Mouse (Mus musculus): ENCODE measurements around the gene Retnlb. TPM values are rescaled to one million over a fixed set of nuclear protein-coding genes. Genes with fewer than 3 reads are reported as not detected.
"Not testable (repeated sequence)": the region's sequence is repeated elsewhere in the genome, so short reads cannot be mapped to it uniquely, and the experiment has no call there.

Retnlb gene
- polyA plus RNA-seq, 1 experiment: not detected

DNA sequence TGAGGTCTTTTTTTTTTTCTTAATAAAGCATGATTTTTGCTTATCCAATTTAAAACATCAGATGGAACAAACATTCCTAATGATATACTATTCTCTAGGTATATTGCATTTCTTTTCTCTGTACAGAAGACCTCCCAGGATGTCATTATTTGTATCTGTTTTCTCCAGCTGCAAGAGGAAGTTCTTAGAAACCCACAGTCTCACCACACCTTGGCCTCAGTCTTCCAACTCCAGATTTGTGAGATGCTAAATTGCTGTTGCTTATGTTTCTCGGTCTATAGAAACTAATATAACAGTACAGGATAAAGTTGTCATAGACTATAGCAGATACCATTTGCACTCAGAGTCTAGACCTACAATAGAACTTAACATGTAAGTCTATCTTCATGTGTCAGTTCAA is 10.1 kb upstream of the Retnlb start:
- TF ChIP-seq POLR2A (IDR thresholded peaks at IDR 0.05; ENCODE audit: extremely low read depth, insufficient read depth, low read length): no peak
- no peak for TF ChIP-seq CTCF (IDR thresholded peaks at IDR 0.05; ENCODE audit: extremely low read depth, insufficient read depth, low read length)
- Histone ChIP-seq H3K27ac (ENCODE audit: insufficient read depth, low read length) (no peak overlapping the region), H3K4me3 (ENCODE audit: insufficient read depth, low read length) (no peak overlapping the region), H3K4me1 (ENCODE audit: control insufficient read depth, insufficient read depth, low read length) (no peaks in the 10 kb centered on the region)

DNA sequence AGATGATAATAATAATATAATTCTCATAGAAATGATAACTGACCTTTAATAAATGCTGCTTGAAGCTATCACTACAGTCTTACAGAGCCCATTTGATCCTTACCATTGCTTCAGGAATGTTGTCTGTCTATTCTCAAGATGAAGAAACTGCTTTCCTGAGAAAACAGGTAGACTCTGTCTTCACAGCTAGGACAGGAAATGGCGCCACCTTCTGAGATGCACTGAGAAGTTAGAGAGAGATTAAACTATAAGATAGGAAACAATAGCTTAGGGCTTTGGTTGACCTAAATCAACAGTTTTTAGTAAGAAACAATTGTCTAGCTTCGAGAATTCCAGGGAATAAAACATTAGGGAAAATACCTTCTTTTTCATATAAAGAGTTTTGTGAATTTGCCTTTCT is 7.3 kb upstream of the Retnlb start:
- H3K4me1 ChIP-seq (ENCODE audit: control insufficient read depth, insufficient read depth, low read length): no peaks in the 10 kb centered on the region
- no peak overlapping the region for H3K4me3 ChIP-seq (ENCODE audit: insufficient read depth, low read length)
- TF ChIP-seq CTCF (IDR thresholded peaks at IDR 0.05; ENCODE audit: extremely low read depth, insufficient read depth, low read length): no peak
- no peak for TF ChIP-seq POLR2A (IDR thresholded peaks at IDR 0.05; ENCODE audit: extremely low read depth, insufficient read depth, low read length)
- no peak overlapping the region for H3K27ac ChIP-seq (ENCODE audit: insufficient read depth, low read length)

DNA sequence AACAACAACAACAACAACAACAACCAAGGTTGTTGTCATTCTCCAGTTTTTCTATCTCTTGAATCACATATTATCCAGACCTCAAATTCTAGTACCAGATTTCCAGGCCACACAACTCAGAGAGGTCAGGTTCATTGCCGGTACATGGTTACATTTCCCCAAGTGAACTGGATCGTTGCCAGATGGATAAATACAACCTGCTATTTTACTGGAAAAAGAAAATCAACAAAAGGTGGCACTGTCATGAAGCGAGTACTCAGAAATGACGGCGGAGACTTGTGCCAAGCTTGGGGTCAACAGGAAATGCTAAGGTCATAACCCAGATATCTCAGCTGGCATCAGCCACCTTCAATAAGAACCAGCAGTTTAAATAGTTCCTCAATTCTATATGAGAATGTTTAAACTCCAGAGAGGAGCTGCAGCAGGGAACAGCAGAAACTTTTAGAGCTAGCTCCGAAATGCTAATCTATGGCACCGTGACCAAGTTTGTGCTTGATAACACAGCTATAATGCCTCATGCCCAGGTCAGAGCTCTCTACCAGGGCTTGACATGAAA is 4.7 kb upstream of the Retnlb start:
- Histone ChIP-seq H3K4me3 (ENCODE audit: insufficient read depth, low read length) (no peak overlapping the region), H3K4me1 (ENCODE audit: control insufficient read depth, insufficient read depth, low read length) (no peaks in the 10 kb centered on the region), H3K27ac (ENCODE audit: insufficient read depth, low read length) (no peak overlapping the region)
- TF ChIP-seq POLR2A (IDR thresholded peaks at IDR 0.05; ENCODE audit: extremely low read depth, insufficient read depth, low read length) (no peak), CTCF (IDR thresholded peaks at IDR 0.05; ENCODE audit: extremely low read depth, insufficient read depth, low read length) (no peak)

DNA sequence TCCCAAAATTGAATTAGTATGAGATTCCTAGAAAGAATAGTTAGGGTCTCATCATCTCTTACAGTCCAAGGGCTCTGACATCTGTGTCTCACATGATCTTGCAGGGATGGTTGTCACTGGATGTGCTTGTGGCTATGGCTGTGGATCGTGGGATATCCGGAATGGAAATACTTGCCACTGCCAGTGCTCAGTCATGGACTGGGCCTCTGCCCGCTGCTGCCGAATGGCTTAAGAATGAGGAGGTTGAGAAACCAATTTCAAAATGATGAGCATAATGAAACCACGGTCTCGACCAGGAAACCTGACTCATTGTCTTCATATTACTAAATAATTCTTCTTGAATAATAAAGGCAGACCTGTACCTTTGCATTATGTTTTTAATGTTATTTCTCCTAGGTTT is 1.9 kb downstream of the Retnlb start:
- no peaks in the 10 kb centered on the region for H3K4me1 ChIP-seq (ENCODE audit: control insufficient read depth, insufficient read depth, low read length)
- H3K27ac ChIP-seq (ENCODE audit: insufficient read depth, low read length): no peak overlapping the region
- TF ChIP-seq CTCF (IDR thresholded peaks at IDR 0.05; ENCODE audit: extremely low read depth, insufficient read depth, low read length) (no peak), POLR2A (IDR thresholded peaks at IDR 0.05; ENCODE audit: extremely low read depth, insufficient read depth, low read length) (no peak)
- no peak overlapping the region for H3K4me3 ChIP-seq (ENCODE audit: insufficient read depth, low read length)

DNA sequence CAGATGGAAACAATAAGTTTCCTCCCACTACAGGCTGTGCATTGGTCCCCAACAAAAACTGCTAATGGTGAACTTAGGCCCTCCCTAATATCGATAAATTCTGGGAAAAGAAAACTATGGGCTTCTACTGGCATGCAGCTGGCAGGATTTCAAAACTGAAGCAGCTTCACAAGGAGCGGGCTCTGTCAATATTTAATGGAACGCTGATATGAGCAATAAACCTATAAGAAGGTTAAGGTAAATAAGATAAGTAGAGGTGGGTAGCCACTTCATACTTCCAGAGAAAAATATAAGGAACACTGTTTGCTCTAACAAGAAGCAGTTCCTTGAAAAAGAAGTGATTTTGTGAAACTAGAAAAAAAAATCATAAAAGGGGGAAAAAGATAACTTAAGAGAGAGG is 9.8 kb downstream of the Retnlb start:
- Histone ChIP-seq H3K4me3 (ENCODE audit: insufficient read depth, low read length) (no peak overlapping the region), H3K27ac (ENCODE audit: insufficient read depth, low read length) (no peak overlapping the region), H3K4me1 (ENCODE audit: control insufficient read depth, insufficient read depth, low read length) (no peaks in the 10 kb centered on the region)
- no peak for TF ChIP-seq POLR2A (IDR thresholded peaks at IDR 0.05; ENCODE audit: extremely low read depth, insufficient read depth, low read length)
- no peak for TF ChIP-seq CTCF (IDR thresholded peaks at IDR 0.05; ENCODE audit: extremely low read depth, insufficient read depth, low read length)

DNA sequence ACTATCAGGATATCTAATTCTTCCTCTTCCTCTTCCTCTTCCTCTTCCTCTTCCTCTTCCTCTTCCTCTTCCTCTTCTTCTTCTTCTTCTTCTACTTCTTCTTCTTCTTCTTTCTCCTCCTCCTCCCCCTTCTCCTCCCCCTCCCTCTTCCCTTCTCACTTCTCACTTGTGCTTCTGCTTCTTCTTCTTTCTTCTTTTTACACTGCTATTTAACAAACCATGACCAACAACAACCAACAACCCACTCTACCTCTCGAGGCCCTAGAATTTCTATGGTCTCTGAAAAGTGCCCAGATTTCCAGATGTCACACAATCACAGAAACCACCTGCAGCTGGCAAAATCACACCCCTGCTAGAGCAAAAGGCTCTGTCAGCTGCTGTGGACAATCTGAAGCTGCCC is 11.0 kb downstream of the Retnlb start:
- H3K27ac ChIP-seq (ENCODE audit: insufficient read depth, low read length): no peak overlapping the region

DNA sequence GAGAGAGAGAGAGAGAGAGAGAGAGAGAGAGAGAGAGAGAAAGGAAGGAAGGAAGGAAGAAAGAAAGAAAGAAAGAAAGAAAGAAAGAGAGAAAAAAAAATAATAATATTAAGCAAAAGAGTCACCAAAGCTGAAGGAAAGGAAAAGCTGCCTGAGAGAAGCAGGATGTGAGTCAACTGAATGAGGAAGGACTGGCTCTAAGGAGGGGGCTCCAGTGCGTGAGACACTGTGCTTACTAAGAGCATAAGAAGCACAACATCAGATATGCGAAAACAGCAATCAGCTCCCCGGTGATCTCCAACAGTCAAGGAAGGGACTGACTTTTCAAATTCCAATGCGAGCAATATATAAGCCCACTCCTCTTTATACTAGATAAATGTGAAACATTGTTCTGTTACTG is 12.4 kb downstream of the Retnlb start:
- no peak overlapping the region for H3K27ac ChIP-seq (ENCODE audit: insufficient read depth, low read length)
- TF ChIP-seq POLR2A (IDR thresholded peaks at IDR 0.05; ENCODE audit: extremely low read depth, insufficient read depth, low read length) (no peak), CTCF (IDR thresholded peaks at IDR 0.05; ENCODE audit: extremely low read depth, insufficient read depth, low read length) (no peak)
- H3K4me3 ChIP-seq (ENCODE audit: insufficient read depth, low read length): no peak overlapping the region
- no peaks in the 10 kb centered on the region for H3K4me1 ChIP-seq (ENCODE audit: control insufficient read depth, insufficient read depth, low read length)

More for the DNA sequence above, 11.0 kb downstream of the Retnlb start:
- TF ChIP-seq CTCF (IDR thresholded peaks at IDR 0.05; ENCODE audit: extremely low read depth, insufficient read depth, low read length) (no peak), POLR2A (IDR thresholded peaks at IDR 0.05; ENCODE audit: extremely low read depth, insufficient read depth, low read length) (no peak)
- Histone ChIP-seq H3K4me1 (ENCODE audit: control insufficient read depth, insufficient read depth, low read length) (no peaks in the 10 kb centered on the region), H3K4me3 (ENCODE audit: insufficient read depth, low read length) (no peak overlapping the region)

DNA sequence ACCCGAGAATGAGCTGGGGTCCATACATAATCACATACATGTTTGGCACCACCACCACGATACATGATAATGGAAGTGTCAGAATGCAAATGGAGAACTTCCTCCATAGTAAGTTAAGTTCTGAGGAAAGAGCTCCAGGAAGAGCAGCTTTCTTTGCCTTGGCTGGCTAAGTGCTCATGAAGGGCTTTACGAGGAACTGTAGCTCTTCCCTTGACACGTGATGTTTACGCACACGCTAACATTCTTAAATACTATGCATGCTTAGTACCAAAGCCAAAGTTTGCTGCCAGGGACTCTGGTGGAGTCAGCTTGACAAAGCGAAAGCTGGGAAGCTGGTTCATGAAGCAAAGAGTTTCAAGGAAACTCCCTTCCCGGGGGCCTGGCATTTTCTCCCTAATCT is 15.4 kb downstream of the Retnlb start:
- H3K27ac ChIP-seq (ENCODE audit: insufficient read depth, low read length): no peak overlapping the region
- no peaks in the 10 kb centered on the region for H3K4me1 ChIP-seq (ENCODE audit: control insufficient read depth, insufficient read depth, low read length)
- TF ChIP-seq CTCF (IDR thresholded peaks at IDR 0.05; ENCODE audit: extremely low read depth, insufficient read depth, low read length) (no peak), POLR2A (IDR thresholded peaks at IDR 0.05; ENCODE audit: extremely low read depth, insufficient read depth, low read length) (no peak)
- no peak overlapping the region for H3K4me3 ChIP-seq (ENCODE audit: insufficient read depth, low read length)

DNA sequence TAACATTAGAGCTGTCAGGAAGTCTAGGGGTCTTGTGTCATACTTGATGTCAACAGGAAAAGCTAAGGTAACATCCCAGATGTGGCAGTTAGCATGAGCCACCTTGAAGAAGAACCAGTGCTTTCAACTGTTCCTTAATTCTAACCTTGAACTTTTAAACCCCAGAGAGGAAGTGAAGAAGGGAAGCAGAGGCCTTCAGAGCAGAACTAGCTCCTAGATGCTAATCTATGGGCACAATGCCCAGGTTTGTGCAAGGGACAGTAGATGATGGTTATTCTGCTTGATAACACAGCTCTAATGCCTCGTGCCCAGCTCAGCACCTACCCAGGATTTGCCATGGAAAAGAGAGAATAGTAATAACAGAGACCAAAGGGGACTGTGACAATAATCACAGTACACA is 17.0 kb downstream of the Retnlb start:
- not testable (repeated sequence) for H3K4me1 ChIP-seq (ENCODE audit: control insufficient read depth, insufficient read depth, low read length); H3K27ac ChIP-seq (ENCODE audit: insufficient read depth, low read length); H3K4me3 ChIP-seq (ENCODE audit: insufficient read depth, low read length)

DNA sequence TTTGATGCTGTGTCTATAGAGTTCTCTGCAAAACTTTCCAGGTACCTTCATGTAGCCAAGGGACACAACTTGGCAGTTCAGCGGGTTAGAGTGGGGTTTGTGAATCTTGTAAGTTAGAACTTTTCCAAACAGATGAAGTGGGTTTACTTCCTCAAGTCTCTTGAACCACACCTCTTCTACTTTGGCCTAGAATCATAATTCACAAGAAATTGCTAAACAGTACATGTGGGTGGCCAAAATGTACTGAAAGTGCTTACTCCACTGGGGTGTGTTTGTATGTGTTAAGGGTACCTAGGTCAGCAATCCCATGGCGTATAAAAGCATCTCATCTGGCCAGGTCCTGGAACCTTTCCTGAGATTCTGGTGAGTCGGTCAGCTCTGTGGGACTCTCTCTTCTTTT is 25.6 kb downstream of the Retnlb start, which contains the start of gene Retnla:
Retnla (plus strand) TSS at position 286 of the 400 bp plus-strand sequence.
- no peak for TF ChIP-seq CTCF (IDR thresholded peaks at IDR 0.05; ENCODE audit: extremely low read depth, insufficient read depth, low read length)
- TF ChIP-seq POLR2A (IDR thresholded peaks at IDR 0.05; ENCODE audit: extremely low read depth, insufficient read depth, low read length): no peak
- Histone ChIP-seq H3K27ac (ENCODE audit: insufficient read depth, low read length) (no peak within 1 kb of the TSS), H3K4me1 (ENCODE audit: control insufficient read depth, insufficient read depth, low read length) (no peaks in the 10 kb centered on the region), H3K4me3 (ENCODE audit: insufficient read depth, low read length) (no peak within 1 kb of the TSS)

Data from cortical plate, adult 2 months (tissue).